Mouse (Mus musculus) 3134 (cell line): Measurements from ENCODE around the gene Pnn.

Experiments used
- DNase-seq: peaks from one replicate; pipeline ENCODE4 v3.0.0-alpha.2; 2011; ENCODE audit warnings: low spot score; ENCODE audit not compliant: insufficient read length; ENCODE audit errors: extremely low read depth

Gene Pnn

GRCm38 (mm10) chr12:59074052-59074451, 7.4 kb downstream of the Pnn start:
- DNase-seq = no peak

GRCm38 (mm10) chr12:59076996-59077395, 10.3 kb downstream of the Pnn start:
- no peak for DNase-seq

GRCm38 (mm10) chr12:59077883-59078282, 11.2 kb downstream of the Pnn start:
- DNase-seq = no peak

GRCm38 (mm10) chr12:59080461-59080860, 13.8 kb downstream of the Pnn start:
- DNase-seq = no peak

GRCm38 (mm10) chr12:59084446-59084845, 17.8 kb downstream of the Pnn start:
- DNase-seq = no peak

GRCm38 (mm10) chr12:59086171-59086570, 19.5 kb downstream of the Pnn start:
- DNase-seq = no peak

GRCm38 (mm10) chr12:59093543-59093942, 26.9 kb downstream of the Pnn start:
- no peak for DNase-seq

GRCm38 (mm10) chr12:59095104-59096025, 28.7 kb downstream of the Pnn start, which contains the start of gene Mia2:
TSS of gene Mia2 (plus strand) at chr12:59095799.
- no peak for DNase-seq

- DNase-seq = no peak
Measured at GRCm38 (mm10) chr12:59104771-59105170, 38.1 kb downstream of the Pnn start.

GRCm38 (mm10) chr12:59105914-59106313, 39.2 kb downstream of the Pnn start:
- no peak for DNase-seq

GRCm38 (mm10) chr12:59106491-59106890, 39.8 kb downstream of the Pnn start:
- no peak for DNase-seq

- DNase-seq = no peak
Measured at GRCm38 (mm10) chr12:59107926-59108325, 41.2 kb downstream of the Pnn start.

GRCm38 (mm10) chr12:59117184-59117583, 50.5 kb downstream of the Pnn start:
- DNase-seq = no peak
